ENCODE assay signal across 8 mouse cellular contexts in the genomic region with DNA sequence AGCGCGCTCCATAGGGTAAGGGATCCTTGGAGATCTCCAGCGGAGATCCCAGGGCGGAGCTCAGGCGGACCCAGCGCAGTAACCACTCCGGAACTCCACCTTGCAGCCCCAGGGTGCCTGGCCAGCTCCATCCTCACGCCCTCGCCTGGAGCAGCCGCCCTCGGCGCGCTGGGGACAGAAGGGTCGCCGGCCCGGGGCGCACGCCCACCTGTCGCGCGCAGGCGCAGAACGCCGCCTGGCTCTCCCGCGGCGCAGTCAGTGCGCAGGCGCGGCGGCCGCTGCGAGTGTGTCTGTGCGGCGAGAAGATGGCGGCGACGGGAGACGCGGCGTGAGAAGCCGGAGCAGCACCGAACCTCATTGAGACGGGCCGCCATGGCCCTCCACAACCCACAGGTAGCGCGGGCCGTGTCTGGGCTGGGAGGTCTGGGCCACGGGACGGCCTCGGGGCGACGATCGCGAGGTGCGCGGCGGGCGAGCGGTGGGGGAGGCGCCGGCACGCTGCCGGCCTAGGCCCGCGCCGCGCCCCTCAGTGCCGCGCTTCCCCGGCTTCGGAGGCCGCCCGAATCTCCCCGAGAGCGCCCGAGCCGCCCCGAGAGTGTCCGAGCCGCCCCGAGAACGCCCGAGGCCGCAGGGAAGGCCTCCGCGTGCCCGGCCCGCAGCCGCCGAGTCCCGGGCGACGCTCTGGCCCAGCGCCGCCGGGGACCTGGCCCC. TPM values are rescaled to one million over a fixed set of nuclear protein-coding genes. Genes with fewer than 3 reads are reported as not detected.
DNase-seq lines count a peak whose midpoint lies in the region; ATAC-seq and TF ChIP-seq lines count a peak whose summit lies in the region.

A gene (plus strand): TSS at position 295 of the 711 bp plus-strand sequence.

- no peaks in the 10 kb centered on the region for H3K9me3 ChIP-seq in hindbrain, embryonic 16.5 days (ENCODE audit: control insufficient read depth, low read length)

- H3K27me3 ChIP-seq in hindbrain, embryonic 16.5 days (replicated peaks; ENCODE audit: control insufficient read depth, insufficient read depth, low read length), result no peaks in the 10 kb centered on the region

- under 1% methylated on average over 68 of the region's 97 CpGs for whole genome bisulfite sequencing in hindbrain, embryonic 16.5 days

- H3K4me1 ChIP-seq in hindbrain, embryonic 16.5 days (ENCODE audit: control insufficient read depth, insufficient read depth, low read depth, low read length), result peaks cover 38% of the 10 kb centered on the region

- H3K9ac ChIP-seq in hindbrain, embryonic 16.5 days (ENCODE audit: low read depth, low read length), result peak within 1 kb of the TSS; percentile 96

- H3K4me2 ChIP-seq in hindbrain, embryonic 16.5 days (ENCODE audit: low read length), result peak within 1 kb of the TSS; percentile 77

- DNase-seq in gastrocnemius, adult 2 months, result peak; percentile 93
- DNase-seq in left cerebral cortex, adult 18-20 months (ENCODE audit: low spot score in 2 of 2), result peak; percentile 86 to 93
- DNase-seq in lung, postnatal 4 days, result peak; percentile 95
- DNase-seq in retina, postnatal 1 day, result peak; percentile 95
- peak; percentile 97 for DNase-seq in thymus, postnatal 4 days

- no peaks in the 10 kb centered on the region for H3K36me3 ChIP-seq in hindbrain, embryonic 16.5 days (ENCODE audit: control insufficient read depth, insufficient read depth, low read length)

- intact Hi-C loops in gastrocnemius, adult 2 months (cut with DNase I), result no loop called here

- H3K4me3 ChIP-seq in gastrocnemius, adult 2 months, result peak within 1 kb of the TSS; percentile 89
- peak within 1 kb of the TSS; percentile 87 for H3K4me3 ChIP-seq in hindbrain, embryonic 16.5 days (ENCODE audit: low read length)

- peak; percentile 86 for ATAC-seq in activated CD4-positive, CD25-positive, alpha-beta regulatory T cell, adult 4 months
- peak; percentile 73 for ATAC-seq in common myeloid progenitor, adult 5-6 weeks (replicated peaks; ENCODE audit: low read depth, poor library complexity, severe bottlenecking)
- peak; percentile 96 for ATAC-seq in hindbrain, embryonic 16.5 days

- peak within 1 kb of the TSS; percentile 97 for H3K27ac ChIP-seq in gastrocnemius, adult 2 months
- H3K27ac ChIP-seq in hindbrain, embryonic 16.5 days (ENCODE audit: low read depth, low read length), result peak within 1 kb of the TSS; percentile 94

- TF ChIP-seq CTCF in gastrocnemius, adult 2 months (IDR thresholded peaks at IDR 0.05), result no peak

RNA-seq across cellular contexts. Expression of the gene that starts here (rescaled TPM):
- polyA plus RNA-seq in activated CD4-positive, CD25-positive, alpha-beta regulatory T cell, adult 4 months (2017; shearing (Covaris generic)), result 10 to 100 TPM in 1 of 2 experiments, 1 to 10 TPM in 1; 9.9 to 12.3 TPM
- 35.7 and 36.7 TPM in 2 replicates for total RNA-seq in common myeloid progenitor, adult 5-6 weeks (2017)
- 10 to 100 TPM in 1 of 2 experiments, 1 to 10 TPM in 1; 6.1 to 15.0 TPM for total RNA-seq in gastrocnemius, adult 2 months (2021)
- polyA plus RNA-seq in hindbrain, embryonic 16.5 days (2015; fragmentation: Nextera tagmentation; extraction: Ambion mirVana), result 9.8 and 12.4 TPM in 2 replicates
- 1 to 10 TPM; 4.4 to 7.8 TPM for total RNA-seq in left cerebral cortex, adult 18-20 months (2021)

Comparison
In these comparisons a context has a peak if more than half of its experiments do, and no peak if none do; other contexts are left out.
1. Peak in every context shown above with its lines: DNase-seq, ATAC-seq, H3K4me3 ChIP-seq and H3K27ac ChIP-seq.